Mouse (Mus musculus): ENCODE results near the gene Arhgap22. TPM values are rescaled to one million over a fixed set of nuclear protein-coding genes. Genes with fewer than 3 reads are reported as not detected.

Gene Arhgap22
- total and polyA plus RNA-seq, 3 experiments: 0.11 TPM; not detected in 2

DNA sequence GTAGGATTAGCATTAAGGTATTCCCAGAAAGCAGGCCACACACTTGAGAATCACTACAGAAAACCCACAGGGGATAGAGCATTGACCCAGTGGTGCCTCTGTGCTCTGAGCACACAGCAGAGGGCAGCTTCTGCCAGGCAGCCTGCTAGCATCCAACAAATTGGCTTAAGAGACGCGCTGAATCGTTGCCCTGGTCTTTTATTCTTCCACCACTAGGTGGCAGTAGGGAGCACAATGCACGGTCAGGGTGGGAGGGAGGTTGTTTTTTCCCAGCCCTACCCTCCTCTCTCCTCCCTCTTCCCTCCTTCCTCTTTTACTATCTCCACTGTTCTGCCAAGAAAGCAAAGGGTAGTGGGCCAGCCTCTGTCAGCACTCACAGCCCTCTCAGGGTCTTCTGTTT is 99.8 kb downstream of the Arhgap22 start:
- H3K9ac ChIP-seq (ENCODE audit: control insufficient read depth, low read depth, low read length, poor library complexity, severe bottlenecking): no peak overlapping the region
- no peaks in the 10 kb centered on the region; a peak in 2 of 4 replicates for H3K27me3 ChIP-seq (ENCODE audit: control insufficient read depth in 1 of 2, insufficient read depth in 2 of 2, low read length in 2 of 2)
- no peaks in the 10 kb centered on the region for H3K9me3 ChIP-seq (replicated peaks; ENCODE audit: insufficient read depth, low read length)
- no peak overlapping the region for H3K4me3 ChIP-seq (ENCODE audit: control insufficient read depth in 1 of 2, insufficient read depth in 1 of 2, low read depth in 2 of 2, low read length in 2 of 2)
- no peaks in the 10 kb centered on the region for H3K79me2 ChIP-seq (ENCODE audit: control insufficient read depth, insufficient read depth, low read length, poor library complexity)
- DNase-seq (ENCODE audit: low read depth, low spot score): peak; percentile 83
- no peaks in the 10 kb centered on the region; a peak in 1 of 4 replicates for H3K36me3 ChIP-seq (ENCODE audit: control insufficient read depth in 1 of 2, insufficient read depth in 2 of 2, low read length in 2 of 2)
- TF ChIP-seq UBTF (IDR thresholded peaks at IDR 0.05; ENCODE audit: borderline replicate concordance, insufficient read depth, low read depth, low read length): no peak
- 0 out of 2 replicates have a peak, but pooled peaks have one; percentile 19 for TF ChIP-seq BHLHE40 (IDR thresholded peaks at IDR 0.05; ENCODE audit: borderline replicate concordance, low read depth, low read length)
- TF ChIP-seq MEF2A (IDR thresholded peaks at IDR 0.05; ENCODE audit: extremely low read depth, insufficient replicate concordance, low read depth, low read length, poor library complexity, severe bottlenecking): no peak
- TF ChIP-seq TAL1 (IDR thresholded peaks at IDR 0.05; ENCODE audit: low read length): no peak
- TF ChIP-seq SMC3 (IDR thresholded peaks at IDR 0.05; ENCODE audit: low read depth, low read length): peak; percentile 76
- TF ChIP-seq CTCF (IDR thresholded peaks at IDR 0.05 in 2 of 3, conservative IDR thresholded peaks at IDR 0.05 in 1 of 3; ENCODE audit: control insufficient read depth in 1 of 3, insufficient read depth in 1 of 3, low read depth in 2 of 3, low read length in 3 of 3, poor library complexity in 1 of 3, severe bottlenecking in 1 of 3): peak; percentile 82 to 96 (median 91)
- no peak for TF ChIP-seq RCOR1 (IDR thresholded peaks at IDR 0.05; ENCODE audit: low read depth, low read length)
- no peak for TF ChIP-seq GABPA (IDR thresholded peaks at IDR 0.05; ENCODE audit: low read depth, low read length)
- TF ChIP-seq RAD21 (IDR thresholded peaks at IDR 0.05; ENCODE audit: low read depth, low read length): peak; percentile 39
- TF ChIP-seq SIN3A (IDR thresholded peaks at IDR 0.05; ENCODE audit: low read length): no peak
- no peak for TF ChIP-seq ETS1 (IDR thresholded peaks at IDR 0.05; ENCODE audit: low read depth, low read length)
- no peak for TF ChIP-seq POLR2AphosphoS5 (IDR thresholded peaks at IDR 0.05; ENCODE audit: borderline replicate concordance, low read depth, low read length)
- no peak for TF ChIP-seq HCFC1 (IDR thresholded peaks at IDR 0.05; ENCODE audit: low read depth, low read length)
- no peak overlapping the region for H3K27ac ChIP-seq (ENCODE audit: control insufficient read depth, low read depth, low read length)
- H3K4me1 ChIP-seq (ENCODE audit: control insufficient read depth in 1 of 2, insufficient read depth in 2 of 2, low read length in 2 of 2): no peaks in the 10 kb centered on the region

DNA sequence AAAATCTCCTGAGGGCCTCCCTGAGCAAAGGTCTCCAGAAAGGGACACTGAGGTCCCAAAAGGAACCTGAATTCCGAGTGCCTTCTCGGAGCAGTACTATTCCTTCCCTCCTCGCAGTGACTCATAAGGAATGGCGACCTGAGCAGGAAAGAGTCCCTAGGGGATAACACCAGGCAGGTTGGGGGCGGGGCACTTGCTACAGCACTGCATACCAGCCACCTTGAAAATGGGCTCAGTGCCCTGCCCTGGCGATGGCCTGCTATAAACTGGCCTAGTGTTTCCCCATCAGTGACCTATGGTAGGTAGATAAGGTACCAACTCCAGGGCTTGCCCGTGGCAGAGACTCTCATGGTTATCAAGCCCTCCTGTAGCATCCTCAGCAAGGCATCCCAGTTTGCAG is 100.3 kb downstream of the Arhgap22 start:
- no peaks in the 10 kb centered on the region for H3K9me3 ChIP-seq (replicated peaks; ENCODE audit: insufficient read depth, low read length)
- H3K36me3 ChIP-seq (ENCODE audit: control insufficient read depth in 1 of 2, insufficient read depth in 2 of 2, low read length in 2 of 2): no peaks in the 10 kb centered on the region; a peak in 1 of 4 replicates
- H3K79me2 ChIP-seq (ENCODE audit: control insufficient read depth, insufficient read depth, low read length, poor library complexity): no peaks in the 10 kb centered on the region
- H3K27ac ChIP-seq (ENCODE audit: control insufficient read depth, low read depth, low read length): no peak overlapping the region
- no peak for DNase-seq (ENCODE audit: low read depth, low spot score)
- H3K9ac ChIP-seq (ENCODE audit: control insufficient read depth, low read depth, low read length, poor library complexity, severe bottlenecking): no peak overlapping the region
- no peaks in the 10 kb centered on the region; a peak in 2 of 4 replicates for H3K27me3 ChIP-seq (ENCODE audit: control insufficient read depth in 1 of 2, insufficient read depth in 2 of 2, low read length in 2 of 2)
- H3K4me3 ChIP-seq (ENCODE audit: control insufficient read depth in 1 of 2, insufficient read depth in 1 of 2, low read depth in 2 of 2, low read length in 2 of 2): no peak overlapping the region
- no peaks in the 10 kb centered on the region for H3K4me1 ChIP-seq (ENCODE audit: control insufficient read depth in 1 of 2, insufficient read depth in 2 of 2, low read length in 2 of 2)
- TF ChIP-seq ETS1 (IDR thresholded peaks at IDR 0.05; ENCODE audit: low read depth, low read length) (no peak), CTCF (IDR thresholded peaks at IDR 0.05 in 2 of 3, conservative IDR thresholded peaks at IDR 0.05 in 1 of 3; ENCODE audit: control insufficient read depth in 1 of 3, insufficient read depth in 1 of 3, low read depth in 2 of 3, low read length in 3 of 3, poor library complexity in 1 of 3, severe bottlenecking in 1 of 3) (no peak), RAD21 (IDR thresholded peaks at IDR 0.05; ENCODE audit: low read depth, low read length) (no peak), ZKSCAN1 (IDR thresholded peaks at IDR 0.05; ENCODE audit: low read depth, low read length) (no peak), HCFC1 (IDR thresholded peaks at IDR 0.05; ENCODE audit: low read depth, low read length) (no peak), USF2 (IDR thresholded peaks at IDR 0.05; ENCODE audit: borderline replicate concordance in 1 of 2, insufficient read depth in 1 of 2, low read depth in 1 of 2, low read length in 2 of 2) (no peak), MAFK (IDR thresholded peaks at IDR 0.05; ENCODE audit: borderline replicate concordance, low read depth, low read length) (no peak), TBP (IDR thresholded peaks at IDR 0.05; ENCODE audit: low read depth, low read length) (no peak), UBTF (IDR thresholded peaks at IDR 0.05; ENCODE audit: borderline replicate concordance, insufficient read depth, low read depth, low read length) (no peak)

All from MEL (cell line).